8 mouse cellular contexts compared by ENCODE assay signal in the genomic region with DNA sequence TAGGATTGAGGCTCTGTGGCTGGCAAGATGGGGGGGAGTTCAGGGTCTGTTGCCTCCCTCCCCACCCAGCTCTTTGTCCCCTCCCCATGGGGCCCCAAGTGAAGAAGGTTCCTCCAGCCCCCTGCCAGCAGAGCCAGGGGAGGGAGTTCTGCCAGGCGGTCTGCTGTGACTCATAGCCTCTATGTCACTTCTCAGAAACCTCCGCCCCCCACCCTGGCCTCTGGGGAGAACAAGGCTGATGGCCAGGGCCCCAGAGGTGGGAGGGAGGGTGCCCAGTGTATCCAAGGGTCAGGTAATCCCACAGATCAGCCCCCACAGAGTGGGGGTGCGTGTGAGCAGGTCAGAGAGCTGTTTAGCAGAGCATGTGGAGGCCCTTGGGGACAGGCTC. TPM values are rescaled to one million over a fixed set of nuclear protein-coding genes. Genes with fewer than 3 reads are reported as not detected.
DNase-seq lines count a peak whose midpoint lies in the region; ATAC-seq and TF ChIP-seq lines count a peak whose summit lies in the region.

No protein-coding gene starts in this region.

- no peak for TF ChIP-seq POLR2A in limb, embryonic 14.5 days (IDR thresholded peaks at IDR 0.05; ENCODE audit: borderline replicate concordance, extremely low read depth, insufficient read depth, insufficient read length)

- peak overlapping the region; percentile 100 for H3K9ac ChIP-seq in hindbrain, embryonic 11.5 days (ENCODE audit: low read depth, low read length)
- H3K9ac ChIP-seq in limb, embryonic 14.5 days (ENCODE audit: low read depth, low read length, severe bottlenecking) = peak overlapping the region; percentile 98
- H3K9ac ChIP-seq in neural tube, embryonic 14.5 days (replicated peaks; ENCODE audit: low read depth, low read length) = peak overlapping the region; percentile 100

- peak; percentile 89 to 95 for DNase-seq in adrenal gland, adult (ENCODE audit: inconsistent age in 2 of 2, low spot score in 1 of 2)
- no peak for DNase-seq in adrenal gland, postnatal 4 days (ENCODE audit: low spot score in 2 of 2)
- DNase-seq in urinary bladder, postnatal 25 days (ENCODE audit: low spot score) = peak; percentile 47
- DNase-seq in urinary bladder, adult 2 months (ENCODE audit: low spot score) = no peak
- DNase-seq in hindbrain, embryonic 11.5 days (ENCODE audit: low spot score) = no peak
- no peak for DNase-seq in limb, embryonic 14.5 days (ENCODE audit: low spot score)

- H3K4me3 ChIP-seq in hindbrain, embryonic 11.5 days (ENCODE audit: low read depth, low read length) = peak overlapping the region; percentile 100
- peak overlapping the region; percentile 99 for H3K4me3 ChIP-seq in limb, embryonic 14.5 days (replicated peaks; ENCODE audit: low read length)
- H3K4me3 ChIP-seq in neural tube, embryonic 14.5 days (ENCODE audit: low read depth, low read length) = peak overlapping the region; percentile 99

- peaks cover 46% of the 10 kb centered on the region for H3K4me1 ChIP-seq in hindbrain, embryonic 11.5 days (replicated peaks; ENCODE audit: control insufficient read depth, insufficient read depth, low read length)
- H3K4me1 ChIP-seq in limb, embryonic 14.5 days (ENCODE audit: control insufficient read depth, insufficient read depth, low read length) = peaks cover 31% of the 10 kb centered on the region
- peaks cover 39% of the 10 kb centered on the region for H3K4me1 ChIP-seq in neural tube, embryonic 14.5 days (ENCODE audit: control insufficient read depth, insufficient read depth, low read length)

- H3K27me3 ChIP-seq in hindbrain, embryonic 11.5 days (ENCODE audit: control insufficient read depth, insufficient read depth, low read length) = no peaks in the 10 kb centered on the region
- H3K27me3 ChIP-seq in limb, embryonic 14.5 days (ENCODE audit: control insufficient read depth, insufficient read depth, low read length) = no peaks in the 10 kb centered on the region
- H3K27me3 ChIP-seq in neural tube, embryonic 14.5 days (ENCODE audit: control insufficient read depth, insufficient read depth, low read length) = no peaks in the 10 kb centered on the region

- WGBS in hindbrain, embryonic 11.5 days = 46% methylated on average over 3 of the region's 3 CpGs
- WGBS in limb, embryonic 14.5 days = 28% methylated on average over 2 of the region's 3 CpGs
- WGBS in neural tube, embryonic 14.5 days = 58% methylated on average over 3 of the region's 3 CpGs

- no peak for ATAC-seq in hindbrain, embryonic 11.5 days (ENCODE audit: low FRiP score)
- no peak for ATAC-seq in limb, embryonic 14.5 days (ENCODE audit: low FRiP score, low read depth)
- no peak for ATAC-seq in neural tube, embryonic 14.5 days (ENCODE audit: low read depth)
- no peak for ATAC-seq in monocyte, adult 5-6 weeks (replicated peaks; ENCODE audit: insufficient number of reproducible peaks, low FRiP score, low TSS enrichment, poor library complexity, severe bottlenecking)

- no peaks in the 10 kb centered on the region for H3K9me3 ChIP-seq in hindbrain, embryonic 11.5 days (ENCODE audit: control insufficient read depth, low read length)
- H3K9me3 ChIP-seq in limb, embryonic 14.5 days (ENCODE audit: control insufficient read depth, low read length) = no peaks in the 10 kb centered on the region
- no peaks in the 10 kb centered on the region for H3K9me3 ChIP-seq in neural tube, embryonic 14.5 days (ENCODE audit: control insufficient read depth, low read length)

- H3K4me2 ChIP-seq in hindbrain, embryonic 11.5 days (replicated peaks; ENCODE audit: low read depth, low read length) = peak overlapping the region; percentile 93
- H3K4me2 ChIP-seq in limb, embryonic 14.5 days (replicated peaks; ENCODE audit: low read depth, low read length, severe bottlenecking) = peak overlapping the region; percentile 93
- H3K4me2 ChIP-seq in neural tube, embryonic 14.5 days (ENCODE audit: low read depth, low read length) = peak overlapping the region; percentile 98

- peaks cover 48% of the 10 kb centered on the region for H3K36me3 ChIP-seq in hindbrain, embryonic 11.5 days (ENCODE audit: control insufficient read depth, insufficient read depth, low read length)
- H3K36me3 ChIP-seq in limb, embryonic 14.5 days (ENCODE audit: control insufficient read depth, insufficient read depth, low read length) = peaks cover 79% of the 10 kb centered on the region
- H3K36me3 ChIP-seq in neural tube, embryonic 14.5 days (ENCODE audit: control insufficient read depth, insufficient read depth, low read length) = peaks cover 62% of the 10 kb centered on the region

- peak overlapping the region; percentile 100 for H3K27ac ChIP-seq in hindbrain, embryonic 11.5 days (ENCODE audit: low read depth, low read length)
- H3K27ac ChIP-seq in limb, embryonic 14.5 days (replicated peaks; ENCODE audit: low read depth, low read length) = peak overlapping the region; percentile 96
- H3K27ac ChIP-seq in neural tube, embryonic 14.5 days (ENCODE audit: low read depth, low read length) = peak overlapping the region; percentile 100; the same call in 1 of the 2 replicates

RNA-seq across cellular contexts. Expression of a gene that starts 4.8 kb away (rescaled TPM):
- 100 to 1,000 TPM; 113 to 124 TPM for total RNA-seq in adrenal gland, postnatal 4 days (2021)
- polyA plus RNA-seq in urinary bladder, adult 2 months (2012; rRNA removed) = 21.2 and 30.5 TPM in 2 replicates
- polyA plus RNA-seq in hindbrain, embryonic 11.5 days (2014; fragmentation: Nextera tagmentation; extraction: Ambion mirVana) = 66.7 and 67.1 TPM in 2 replicates
- 108 and 161 TPM in 2 replicates for polyA plus RNA-seq in limb, embryonic 14.5 days (2012; rRNA removed)
- polyA plus RNA-seq in limb, embryonic 14.5 days (2014; fragmentation: Nextera tagmentation; extraction: Ambion mirVana) = 33.4 and 39.6 TPM in 2 replicates
- 38.8 and 39.8 TPM in 2 replicates for polyA plus RNA-seq in neural tube, embryonic 14.5 days (2014; fragmentation: Nextera tagmentation; extraction: Ambion mirVana)
- 27.3 to 65.5 TPM (median 29.9 TPM) in 3 replicates for total RNA-seq in monocyte, adult 5-6 weeks (2017)

RNA-seq across cellular contexts. Expression of a gene that starts 12.2 kb away (rescaled TPM):
- total RNA-seq in adrenal gland, postnatal 4 days (2021) = 10 to 100 TPM; 49.1 to 72.7 TPM
- 9.2 and 12.2 TPM in 2 replicates for polyA plus RNA-seq in urinary bladder, adult 2 months (2012; rRNA removed)
- polyA plus RNA-seq in hindbrain, embryonic 11.5 days (2014; fragmentation: Nextera tagmentation; extraction: Ambion mirVana) = 15.1 and 16.7 TPM in 2 replicates
- 28.9 and 36.0 TPM in 2 replicates for polyA plus RNA-seq in limb, embryonic 14.5 days (2012; rRNA removed)
- polyA plus RNA-seq in limb, embryonic 14.5 days (2014; fragmentation: Nextera tagmentation; extraction: Ambion mirVana) = 7.5 and 9.3 TPM in 2 replicates
- 82.2 and 101 TPM in 2 replicates for polyA plus RNA-seq in neural tube, embryonic 14.5 days (2014; fragmentation: Nextera tagmentation; extraction: Ambion mirVana)
- total RNA-seq in monocyte, adult 5-6 weeks (2017) = 0.29 to 5.8 TPM (median 4.1 TPM) in 3 replicates

RNA-seq across cellular contexts. Expression of a gene that starts 12.9 kb away (rescaled TPM):
- total RNA-seq in adrenal gland, postnatal 4 days (2021) = 100 to 1,000 TPM; 296 to 322 TPM
- 249 and 276 TPM in 2 replicates for polyA plus RNA-seq in urinary bladder, adult 2 months (2012; rRNA removed)
- polyA plus RNA-seq in hindbrain, embryonic 11.5 days (2014; fragmentation: Nextera tagmentation; extraction: Ambion mirVana) = 83.4 and 90.4 TPM in 2 replicates
- 286 and 289 TPM in 2 replicates for polyA plus RNA-seq in limb, embryonic 14.5 days (2012; rRNA removed)
- polyA plus RNA-seq in limb, embryonic 14.5 days (2014; fragmentation: Nextera tagmentation; extraction: Ambion mirVana) = 101 and 106 TPM in 2 replicates
- polyA plus RNA-seq in neural tube, embryonic 14.5 days (2014; fragmentation: Nextera tagmentation; extraction: Ambion mirVana) = 249 and 286 TPM in 2 replicates
- total RNA-seq in monocyte, adult 5-6 weeks (2017) = 137 to 163 TPM (median 145 TPM) in 3 replicates

RNA-seq across cellular contexts. Expression of a gene that starts 14.4 kb away (rescaled TPM):
- 100 to 1,000 TPM; 401 to 425 TPM for total RNA-seq in adrenal gland, postnatal 4 days (2021)
- 367 and 372 TPM in 2 replicates for polyA plus RNA-seq in urinary bladder, adult 2 months (2012; rRNA removed)
- 364 and 371 TPM in 2 replicates for polyA plus RNA-seq in hindbrain, embryonic 11.5 days (2014; fragmentation: Nextera tagmentation; extraction: Ambion mirVana)
- polyA plus RNA-seq in limb, embryonic 14.5 days (2012; rRNA removed) = 449 and 577 TPM in 2 replicates
- polyA plus RNA-seq in limb, embryonic 14.5 days (2014; fragmentation: Nextera tagmentation; extraction: Ambion mirVana) = 477 TPM in 2 replicates
- 472 and 519 TPM in 2 replicates for polyA plus RNA-seq in neural tube, embryonic 14.5 days (2014; fragmentation: Nextera tagmentation; extraction: Ambion mirVana)
- 26.1 to 49.8 TPM (median 29.5 TPM) in 3 replicates for total RNA-seq in monocyte, adult 5-6 weeks (2017)

RNA-seq across cellular contexts. Expression of a gene that starts 19.9 kb away (rescaled TPM):
- total RNA-seq in adrenal gland, postnatal 4 days (2021) = 1 to 10 TPM; 7.5 to 8.8 TPM
- polyA plus RNA-seq in urinary bladder, adult 2 months (2012; rRNA removed) = 18.4 and 21.5 TPM in 2 replicates
- 7.6 and 9.4 TPM in 2 replicates for polyA plus RNA-seq in hindbrain, embryonic 11.5 days (2014; fragmentation: Nextera tagmentation; extraction: Ambion mirVana)
- polyA plus RNA-seq in limb, embryonic 14.5 days (2012; rRNA removed) = 10.9 and 15.5 TPM in 2 replicates
- 8.5 and 12.8 TPM in 2 replicates for polyA plus RNA-seq in limb, embryonic 14.5 days (2014; fragmentation: Nextera tagmentation; extraction: Ambion mirVana)
- 6.4 and 7.8 TPM in 2 replicates for polyA plus RNA-seq in neural tube, embryonic 14.5 days (2014; fragmentation: Nextera tagmentation; extraction: Ambion mirVana)
- total RNA-seq in monocyte, adult 5-6 weeks (2017) = 16.2 to 29.1 TPM (median 18.0 TPM) in 3 replicates

Comparison
In these comparisons a context has a peak if more than half of its experiments do, and no peak if none do; other contexts are left out.
1. DNase-seq: peak in adrenal gland, adult (2 of 2) and urinary bladder, postnatal 25 days (single experiment); none in adrenal gland, postnatal 4 days (0 of 2), urinary bladder, adult 2 months (single experiment), hindbrain, embryonic 11.5 days (single experiment) and limb, embryonic 14.5 days (single experiment).
2. Peak in every context shown above with its lines, with median percentiles within 50 percentile points of each other: H3K27ac ChIP-seq, H3K4me2 ChIP-seq, H3K4me3 ChIP-seq and H3K9ac ChIP-seq.